Mouse (Mus musculus) lung, adult 2 months (tissue): ENCODE data around the gene Atp6v1e2.

Experiments used
- CTCF ChIP-seq: fragments of 200-500 bp; IDR thresholded peaks from 2 replicates; pipeline ENCODE4 v1.5.1; 2011; ENCODE audit warnings: mild to moderate bottlenecking, low read length, control low read depth; ENCODE audit not compliant: insufficient read depth
- POLR2A ChIP-seq: fragments of 200-500 bp; IDR thresholded peaks from 2 replicates; pipeline ENCODE4 v1.6.1; 2011; ENCODE audit warnings: low read depth, mild to moderate bottlenecking, control low read depth, low read length, borderline replicate concordance; ENCODE audit errors: extremely low read depth

- TF ChIP-seq POLR2A (no peak), CTCF (no peak)
These were observed 41.0 kb upstream of the Atp6v1e2 start for GRCm38 (mm10) chr17:86988601-86989184.
